Mouse (Mus musculus) CH12.LX (cell line): ENCODE results near the gene Asb13. TPM values are rescaled to one million over a fixed set of nuclear protein-coding genes. Genes with fewer than 3 reads are reported as not detected.

Experiments
- DNase-seq: peaks from one replicate; pipeline ENCODE4 v3.0.0-alpha.2; 2013; ENCODE audit errors: extremely low read depth
- H3K27ac ChIP-seq: 2 replicates; pipeline ENCODE4 v1.5.1; 2012; ENCODE audit warnings: low read depth, mild to moderate bottlenecking, control low read depth, moderate library complexity; ENCODE audit not compliant: insufficient read depth
- H3K27me3 ChIP-seq: replicated peaks from 2 replicates; pipeline ENCODE3; 2012; ENCODE audit warnings: inconsistent platforms
- H3K36me3 ChIP-seq, 2 experiments: replicated peaks in 1 of 2; 2 replicates each; pipeline versions ENCODE3 to v1.6.1; 2012; ENCODE audit warnings: inconsistent platforms in 1 of 2, low read length in 1 of 2, mild to moderate bottlenecking in 1 of 2, mixed read lengths in 1 of 2, moderate library complexity in 1 of 2; ENCODE audit not compliant: control insufficient read depth in 1 of 2, insufficient read depth in 1 of 2
- H3K4me1 ChIP-seq, 2 experiments: 2 replicates each; pipeline ENCODE4 v1.6.1; 2012; ENCODE audit warnings: inconsistent platforms in 1 of 2, moderate library complexity in 1 of 2; ENCODE audit not compliant: insufficient read depth in 2 of 2, control insufficient read depth in 1 of 2
- H3K4me2 ChIP-seq: 2 replicates; pipeline ENCODE4 v1.6.1; 2012; ENCODE audit warnings: low read depth, mild to moderate bottlenecking, control low read depth; ENCODE audit not compliant: poor library complexity, insufficient read depth, severe bottlenecking
- H3K4me3 ChIP-seq, 3 experiments: fragments of 150-350 bp in 1 of 3; sonication (generic) in 1 of 3; replicated peaks in 1 of 3; 2 replicates each; pipeline versions ENCODE3 to v1.5.1; 2011 to 2012; ENCODE audit warnings: low read depth in 2 of 3, low read length in 2 of 3, mild to moderate bottlenecking in 2 of 3, moderate library complexity in 2 of 3, control low read depth in 1 of 3, improper control_type of control experiment in 1 of 3, inconsistent platforms in 1 of 3, mixed read lengths in 1 of 3; ENCODE audit not compliant: poor library complexity in 1 of 3
- H3K79me2 ChIP-seq: replicated peaks from 2 replicates; pipeline ENCODE4 v1.6.1; 2012; ENCODE audit warnings: mild to moderate bottlenecking, moderate library complexity; ENCODE audit not compliant: control insufficient read depth, poor library complexity, insufficient read depth, severe bottlenecking; ENCODE audit errors: extremely low read depth
- H3K9ac ChIP-seq: 2 replicates; pipeline ENCODE4 v1.6.1; 2012; ENCODE audit warnings: low read depth, mild to moderate bottlenecking, control low read depth, moderate library complexity; ENCODE audit not compliant: insufficient read depth
- H3K9me3 ChIP-seq: replicated peaks from 2 replicates; pipeline ENCODE3; 2012; ENCODE audit warnings: low read length, inconsistent platforms, mixed read lengths
- BHLHE40 ChIP-seq: IDR thresholded peaks from 2 replicates; pipeline ENCODE4 v1.6.1; 2011; ENCODE audit warnings: mild to moderate bottlenecking, low read depth, low read length, improper control_type of control experiment
- CHD1 ChIP-seq: IDR thresholded peaks from 2 replicates; pipeline ENCODE4 v1.6.1; 2012; ENCODE audit warnings: low read depth, low read length, improper control_type of control experiment, inconsistent platforms
- CTCF ChIP-seq, 2 experiments: IDR thresholded peaks in 1 of 2; conservative IDR thresholded peaks in 1 of 2; 2 replicates each; pipeline ENCODE4 v1.5.1; 2011 to 2012; ENCODE audit warnings: low read depth in 2 of 2, low read length in 2 of 2, improper control_type of control experiment in 1 of 2, inconsistent platforms in 1 of 2, mild to moderate bottlenecking in 1 of 2, moderate library complexity in 1 of 2
- E2F4 ChIP-seq: IDR thresholded peaks from 2 replicates; pipeline ENCODE4 v1.6.1; 2011; ENCODE audit warnings: low read depth, low read length, improper control_type of control experiment; ENCODE audit not compliant: insufficient replicate concordance
- ELF1 ChIP-seq: IDR thresholded peaks from 2 replicates; pipeline ENCODE4 v1.6.1; 2014; ENCODE audit warnings: low read depth, mild to moderate bottlenecking, inconsistent platforms, low read length, improper control_type of control experiment
- EP300 ChIP-seq: IDR thresholded peaks from 2 replicates; pipeline ENCODE4 v1.6.1; 2011; ENCODE audit warnings: low read length, improper control_type of control experiment
- ETS1 ChIP-seq: conservative IDR thresholded peaks from 2 replicates; pipeline ENCODE4 v1.6.1; 2012; ENCODE audit warnings: low read depth, mild to moderate bottlenecking, inconsistent platforms, low read length, improper control_type of control experiment, moderate library complexity
- GABPA ChIP-seq: IDR thresholded peaks from 2 replicates; pipeline ENCODE4 v1.6.1; 2012; ENCODE audit warnings: low read depth, low read length, improper control_type of control experiment, inconsistent platforms; ENCODE audit not compliant: insufficient replicate concordance
- HCFC1 ChIP-seq: IDR thresholded peaks from 2 replicates; pipeline ENCODE4 v1.6.1; 2012; ENCODE audit warnings: low read depth, mild to moderate bottlenecking, inconsistent platforms, low read length, improper control_type of control experiment
- IRF4 ChIP-seq: IDR thresholded peaks from 2 replicates; pipeline ENCODE4 v1.6.1; 2014; ENCODE audit warnings: low read depth, mild to moderate bottlenecking, inconsistent platforms, low read length, improper control_type of control experiment
- JUN ChIP-seq: IDR thresholded peaks from 2 replicates; pipeline ENCODE4 v1.6.1; 2011; ENCODE audit warnings: low read depth, mild to moderate bottlenecking, low read length, improper control_type of control experiment, moderate library complexity; ENCODE audit not compliant: insufficient read depth
- JUND ChIP-seq: conservative IDR thresholded peaks from 2 replicates; pipeline ENCODE4 v1.6.1; 2011; ENCODE audit warnings: low read depth, low read length, improper control_type of control experiment
- KAT2A ChIP-seq: IDR thresholded peaks from 2 replicates; pipeline ENCODE4 v1.6.1; 2012; ENCODE audit warnings: low read length, improper control_type of control experiment, inconsistent platforms; ENCODE audit not compliant: insufficient replicate concordance
- MAFK ChIP-seq: IDR thresholded peaks from 2 replicates; pipeline ENCODE4 v1.6.1; 2011; ENCODE audit warnings: low read length, improper control_type of control experiment; ENCODE audit not compliant: insufficient replicate concordance
- MEF2A ChIP-seq: IDR thresholded peaks from 2 replicates; pipeline ENCODE4 v1.6.1; 2014; ENCODE audit warnings: low read depth, mild to moderate bottlenecking, inconsistent platforms, low read length, improper control_type of control experiment, borderline replicate concordance
- MYC ChIP-seq: IDR thresholded peaks from 2 replicates; pipeline ENCODE4 v1.6.1; 2011; ENCODE audit warnings: low read depth, mild to moderate bottlenecking, improper control_type of control experiment, low read length
- NELFE ChIP-seq: IDR thresholded peaks from 2 replicates; pipeline ENCODE4 v1.6.1; 2011; ENCODE audit warnings: low read depth, low read length, improper control_type of control experiment
- POLR2A ChIP-seq: IDR thresholded peaks from 2 replicates; pipeline ENCODE4 v1.6.1; 2011; ENCODE audit warnings: low read depth, mild to moderate bottlenecking, improper control_type of control experiment, low read length
- POLR2AphosphoS2 ChIP-seq: IDR thresholded peaks from 2 replicates; pipeline ENCODE4 v1.6.1; 2011; ENCODE audit warnings: low read depth, low read length, improper control_type of control experiment
- RAD21 ChIP-seq: IDR thresholded peaks from 2 replicates; pipeline ENCODE4 v1.6.1; 2011; ENCODE audit warnings: low read depth, mild to moderate bottlenecking, low read length, improper control_type of control experiment, moderate library complexity
- RCOR1 ChIP-seq: conservative IDR thresholded peaks from 2 replicates; pipeline ENCODE4 v1.6.1; 2012; ENCODE audit warnings: low read depth, mild to moderate bottlenecking, inconsistent platforms, low read length, improper control_type of control experiment
- SIN3A ChIP-seq: IDR thresholded peaks from 2 replicates; pipeline ENCODE4 v1.6.1; 2012; ENCODE audit warnings: low read length, improper control_type of control experiment, inconsistent platforms
- SMC3 ChIP-seq: IDR thresholded peaks from 2 replicates; pipeline ENCODE4 v1.6.1; 2011; ENCODE audit warnings: low read depth, low read length, improper control_type of control experiment
- TBP ChIP-seq: conservative IDR thresholded peaks from 2 replicates; pipeline ENCODE4 v1.6.1; 2011; ENCODE audit warnings: low read depth, low read length, improper control_type of control experiment
- TCF12 ChIP-seq: IDR thresholded peaks from 2 replicates; pipeline ENCODE4 v1.6.1; 2014; ENCODE audit warnings: low read depth, mild to moderate bottlenecking, inconsistent platforms, low read length, improper control_type of control experiment
- UBTF ChIP-seq: IDR thresholded peaks from 2 replicates; pipeline ENCODE4 v1.6.1; 2012; ENCODE audit warnings: low read depth, mild to moderate bottlenecking, inconsistent platforms, low read length, improper control_type of control experiment, moderate library complexity
- USF1 ChIP-seq: IDR thresholded peaks from 2 replicates; pipeline ENCODE4 v1.6.1; 2014; ENCODE audit warnings: low read depth, mild to moderate bottlenecking, inconsistent platforms, low read length, improper control_type of control experiment
- USF2 ChIP-seq: conservative IDR thresholded peaks from 2 replicates; pipeline ENCODE4 v1.6.1; 2011; ENCODE audit warnings: low read depth, low read length, improper control_type of control experiment
- ZC3H11A ChIP-seq: IDR thresholded peaks from 2 replicates; pipeline ENCODE4 v1.6.1; 2012; ENCODE audit warnings: low read depth, mild to moderate bottlenecking, inconsistent platforms, low read length, improper control_type of control experiment
- ZKSCAN1 ChIP-seq: IDR thresholded peaks from 2 replicates; pipeline ENCODE4 v1.6.1; 2012; ENCODE audit warnings: low read depth, inconsistent platforms, low read length, improper control_type of control experiment, borderline replicate concordance
- ZMIZ1 ChIP-seq: IDR thresholded peaks from 2 replicates; pipeline ENCODE4 v1.6.1; 2012; ENCODE audit warnings: low read depth, mild to moderate bottlenecking, inconsistent platforms, low read length, improper control_type of control experiment
- ZNF384 ChIP-seq: IDR thresholded peaks from 2 replicates; pipeline ENCODE4 v1.6.1; 2012; ENCODE audit warnings: low read depth, low read length, improper control_type of control experiment, inconsistent platforms
- dilution Hi-C: fragments of 300-500 bp; cut with MboI; formaldehyde crosslinking; loops from 2 replicates; pipeline ENCODE4 v1.14.3; 2020; ENCODE audit warnings: low sequenced_read_pairs; ENCODE audit not compliant: extremely low pct_unique_long_range_greater_than_20kb, extremely low pct_ligation_motif_present
- in situ Hi-C: fragments of 300-500 bp; cut with MboI; formaldehyde crosslinking; loops from 3 replicates; pipeline ENCODE4 v1.14.3; 2019; ENCODE audit warnings: low sequenced_read_pairs, low pct_ligation_motif_present, low pct_unique_long_range_greater_than_20kb, mixed read lengths
- polyA plus RNA-seq: library from polyadenylated mRNA; unstranded; fragments of >175 nt; gene quantifications from 2 replicates; pipeline ENCODE4 v1.2.1, GENCODE M21; 2012; ENCODE audit warnings: low read depth; ENCODE audit not compliant: insufficient read length
- total RNA-seq, 2 experiments: library from RNA; depleted of rRNA; stranded (reverse); fragments of 300-350 nt in 1 of 2; fragments of >200 nt in 1 of 2; gene quantifications; 2 replicates each; pipeline ENCODE4 v1.2.3; 2012 to 2014

Gene Asb13
- total and polyA plus RNA-seq, 3 experiments, result 0.78 to 2.0 (median 1.4) TPM

GRCm38 (mm10) chr13:3596232-3596631 is 37.6 kb upstream of the Asb13 start:
- DNase-seq, result no peak
- H3K4me3 ChIP-seq, result no peak overlapping the region
- H3K9me3 ChIP-seq, result no peaks in the 10 kb centered on the region
- no peaks in the 10 kb centered on the region for H3K4me1 ChIP-seq
- no peaks in the 10 kb centered on the region for H3K27me3 ChIP-seq
- TF ChIP-seq CTCF (conservative IDR thresholded peaks at IDR 0.05 in 1 of 2, IDR thresholded peaks at IDR 0.05 in 1 of 2; ENCODE audit: low read depth in 2 of 2, low read length in 2 of 2), result no peak
- no peak for TF ChIP-seq JUND
- TF ChIP-seq EP300, result no peak
- TF ChIP-seq IRF4, result no peak
- TF ChIP-seq CHD1, result no peak
- TF ChIP-seq MEF2A, result no peak
- no peak for TF ChIP-seq MYC
- no peak for TF ChIP-seq ZC3H11A
- no peak for TF ChIP-seq ETS1
- no peak for TF ChIP-seq JUN
- no peak for TF ChIP-seq UBTF
- TF ChIP-seq KAT2A, result no peak
- no peak for TF ChIP-seq SIN3A
- no peak for TF ChIP-seq TBP
- TF ChIP-seq ZNF384, result no peak
- no peak overlapping the region for H3K9ac ChIP-seq
- dilution Hi-C loops (no loop called here), in situ Hi-C loops (loop anchor here (10.0 kb wide), 1 partner anchor 51 kb away; no protein-coding TSS in a partner anchor)
- no peak overlapping the region for H3K27ac ChIP-seq
- peaks cover 25 to 70% of the 10 kb centered on the region in 2 experiments for H3K36me3 ChIP-seq
- H3K4me2 ChIP-seq, result no peak overlapping the region
- H3K79me2 ChIP-seq, result 0 out of 2 replicates have a peak, but pooled peaks cover 5% of the 10 kb centered on the region

DNA sequence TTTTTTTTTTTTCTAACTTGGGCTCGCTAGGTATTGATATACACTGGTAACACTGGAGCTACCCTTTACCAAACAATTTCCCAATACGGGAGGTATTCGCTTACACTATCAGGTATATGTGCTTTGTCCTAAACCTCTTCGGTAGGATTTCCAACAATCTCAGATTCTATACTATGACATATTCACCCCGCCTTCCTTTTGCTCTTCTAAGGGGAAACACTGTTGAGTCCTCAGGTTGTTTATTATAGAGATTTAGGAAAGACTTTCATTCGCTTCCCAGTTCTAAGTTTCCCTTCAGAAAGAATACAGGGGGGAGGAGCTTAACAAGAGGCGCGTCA is 24.1 kb upstream of the Asb13 start:
- H3K4me1 ChIP-seq, result peaks cover 0 to 8% of the 10 kb centered on the region in 2 experiments; a peak in 2 of 4 replicates
- peak overlapping the region; percentile 98 to 100 (median 99) for H3K4me3 ChIP-seq
- dilution Hi-C loops (no loop called here), in situ Hi-C loops (no loop called here)
- peaks cover 26% of the 10 kb centered on the region for H3K79me2 ChIP-seq
- H3K4me2 ChIP-seq, result peak overlapping the region; percentile 53; the same call in 1 of the 2 replicates
- DNase-seq, result peak; percentile 45
- peak overlapping the region; percentile 94; the same call in 1 of the 2 replicates for H3K27ac ChIP-seq
- H3K9ac ChIP-seq, result peak overlapping the region; percentile 86
- peaks cover 0 to 2% of the 10 kb centered on the region in 2 experiments for H3K36me3 ChIP-seq
- H3K27me3 ChIP-seq, result no peaks in the 10 kb centered on the region
- no peaks in the 10 kb centered on the region for H3K9me3 ChIP-seq
- TF ChIP-seq ELF1 (no peak), MAFK (no peak), ZKSCAN1 (no peak), USF1 (no peak), SMC3 (no peak), JUN (no peak), TCF12 (no peak), E2F4 (no peak), RCOR1 (no peak; the same call in 1 of the 2 replicates), CHD1 (0 out of 2 replicates have a peak, but pooled peaks have one; percentile 55), ETS1 (0 out of 2 replicates have a peak, but pooled peaks have one; percentile 5), NELFE (no peak), JUND (no peak), BHLHE40 (no peak), USF2 (no peak), UBTF (no peak), ZNF384 (0 out of 2 replicates have a peak, but pooled peaks have one; percentile 6), GABPA (no peak), POLR2A (no peak), RAD21 (no peak), HCFC1 (no peak), SIN3A (0 out of 2 replicates have a peak, but pooled peaks have one; percentile 58), TBP (no peak), ZMIZ1 (no peak), CTCF (conservative IDR thresholded peaks at IDR 0.05 in 1 of 2, IDR thresholded peaks at IDR 0.05 in 1 of 2; ENCODE audit: low read depth in 2 of 2, low read length in 2 of 2) (no peak), POLR2AphosphoS2 (no peak)
